Mouse (Mus musculus): Measurements from ENCODE around the gene Mesp2.
A peak's percentile ranks its signal among the peaks of the same experiment; 100 is the strongest.

Gene Mesp2

DNA sequence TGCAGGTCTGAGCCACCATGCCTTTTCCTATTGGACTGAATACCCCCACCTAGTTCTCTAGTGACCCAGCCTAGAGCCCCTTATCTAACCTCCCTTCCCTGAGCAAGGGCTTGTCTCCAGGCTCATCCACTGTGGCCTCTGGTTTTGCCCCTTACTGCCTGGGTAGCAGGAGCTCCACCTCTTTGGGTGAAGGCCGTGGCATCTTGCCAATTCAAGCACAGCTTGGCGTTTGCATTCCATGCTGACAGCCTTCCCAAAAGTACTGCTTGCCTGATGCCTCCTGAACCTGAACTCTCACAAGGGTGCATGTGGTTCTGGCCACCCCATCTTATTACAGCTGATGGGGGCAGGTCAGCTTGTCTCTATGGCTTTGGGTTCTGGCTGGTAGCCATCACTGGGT, 6.6 kb upstream of the Mesp2 start:
- DNase-seq (ENCODE audit: low read depth, low spot score), result no peak

DNA sequence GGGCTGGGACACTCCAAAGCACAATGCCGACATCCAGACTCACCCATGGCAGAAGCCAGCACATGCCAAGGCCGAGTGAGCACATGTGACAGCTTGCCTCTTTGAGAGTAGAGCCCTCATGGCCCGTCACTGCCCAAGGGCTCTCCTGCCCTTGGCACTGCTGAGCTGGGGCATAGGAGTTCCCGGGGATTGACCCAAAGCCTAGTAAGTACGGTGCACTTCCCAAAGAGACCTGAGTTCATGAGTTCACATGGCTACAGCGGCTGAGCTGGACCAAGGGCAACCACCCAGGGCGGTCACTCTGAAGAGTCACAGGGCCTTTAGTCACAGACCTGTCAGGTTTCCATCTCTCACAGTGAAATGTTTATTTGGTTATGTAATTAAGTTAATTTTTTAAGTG, 2.0 kb upstream of the Mesp2 start:
- no peak for DNase-seq (ENCODE audit: low read depth, low spot score)

GRCm38 (mm10) chr7:79813409-79813808, 2.9 kb downstream of the Mesp2 start:
- DNase-seq (ENCODE audit: low read depth, low spot score), result no peak

- peak; percentile 83 for DNase-seq (ENCODE audit: low read depth, low spot score)
Observed at GRCm38 (mm10) chr7:79818321-79818720, 7.8 kb downstream of the Mesp2 start.

DNA sequence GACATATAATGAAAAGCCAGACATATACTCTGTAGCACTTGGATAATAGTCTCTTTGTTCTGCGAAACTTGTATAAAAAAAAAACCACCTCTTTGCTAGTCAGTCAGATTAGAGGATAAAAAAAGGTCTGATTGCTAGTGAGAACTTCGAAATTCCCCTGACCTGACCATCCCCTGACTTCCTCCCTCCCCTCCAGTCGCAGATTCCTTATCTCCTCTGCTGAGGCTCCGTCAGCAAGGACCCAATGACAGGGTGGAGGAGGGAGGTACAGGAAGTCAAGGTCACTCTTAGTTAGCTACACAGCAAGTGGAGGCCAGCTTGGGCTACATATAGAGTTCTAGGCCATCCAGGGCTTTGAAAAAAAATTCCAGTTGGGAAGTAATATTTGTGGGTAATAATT, 9.0 kb downstream of the Mesp2 start:
- peak; percentile 23 for DNase-seq (ENCODE audit: low read depth, low spot score)

- DNase-seq (ENCODE audit: low read depth, low spot score), result peak; percentile 77
Observed at GRCm38 (mm10) chr7:79819996-79820395, 9.5 kb downstream of the Mesp2 start.

DNA sequence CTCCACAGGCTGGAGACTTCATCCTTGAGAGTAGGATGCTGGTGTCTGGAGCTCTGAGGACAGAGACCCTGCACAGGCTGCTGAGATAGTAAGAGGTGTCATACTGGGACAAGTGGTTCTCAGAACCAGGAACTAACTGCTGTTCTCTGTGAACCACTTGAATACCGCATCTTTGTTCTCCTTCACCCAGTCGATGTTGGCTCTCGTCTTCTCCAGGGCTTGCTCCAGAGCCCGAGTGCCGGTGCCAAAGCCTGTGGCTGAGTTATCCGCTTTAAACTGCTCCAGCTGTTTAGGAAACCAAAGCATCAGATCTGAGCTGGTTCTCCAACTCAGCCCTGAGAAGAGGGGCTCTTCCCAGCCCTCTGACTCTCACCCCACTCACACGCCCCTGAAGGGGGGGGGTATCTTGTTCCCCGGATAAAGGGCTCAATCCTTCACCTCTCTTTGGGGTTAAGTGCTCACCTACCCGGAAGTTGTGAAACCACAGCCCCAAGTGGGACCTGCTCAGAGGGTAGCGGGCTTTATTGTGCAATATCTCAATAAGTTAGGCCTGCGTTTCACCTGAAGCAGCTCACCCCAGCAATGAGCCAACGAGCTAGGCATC, 11.7 kb downstream of the Mesp2 start:
- DNase-seq (ENCODE audit: low read depth, low spot score), result no peak

- no peak for DNase-seq (ENCODE audit: low read depth, low spot score)
Observed at GRCm38 (mm10) chr7:79828341-79828740, 17.8 kb downstream of the Mesp2 start.

DNA sequence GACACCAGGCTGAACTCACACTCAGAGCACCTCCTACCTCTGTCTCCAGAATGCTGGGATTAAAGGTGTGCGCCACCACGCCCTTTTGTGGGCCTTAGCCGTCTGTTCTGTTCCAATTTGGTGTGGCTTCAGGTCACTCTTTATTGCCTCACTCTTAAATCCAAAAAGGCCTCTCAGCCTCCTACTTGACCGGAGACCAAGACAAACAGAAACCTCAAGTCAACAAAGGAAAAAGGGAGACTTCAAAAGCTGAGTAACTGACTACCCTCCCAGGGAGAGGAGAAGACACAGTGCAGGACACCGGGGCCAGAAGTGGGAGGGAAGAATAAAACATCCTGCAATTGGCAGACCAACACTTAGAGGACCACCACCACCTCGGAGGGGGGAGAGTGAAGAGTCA, 20.6 kb downstream of the Mesp2 start:
- no peak for DNase-seq (ENCODE audit: low read depth, low spot score)

- DNase-seq (ENCODE audit: low read depth, low spot score), result no peak
Observed at GRCm38 (mm10) chr7:79831585-79831984, 21.1 kb downstream of the Mesp2 start.

- DNase-seq (ENCODE audit: low read depth, low spot score), result no peak
Observed at GRCm38 (mm10) chr7:79832980-79833379, 22.5 kb downstream of the Mesp2 start.

GRCm38 (mm10) chr7:79835196-79835595, 24.7 kb downstream of the Mesp2 start:
- no peak for DNase-seq (ENCODE audit: low read depth, low spot score)

DNA sequence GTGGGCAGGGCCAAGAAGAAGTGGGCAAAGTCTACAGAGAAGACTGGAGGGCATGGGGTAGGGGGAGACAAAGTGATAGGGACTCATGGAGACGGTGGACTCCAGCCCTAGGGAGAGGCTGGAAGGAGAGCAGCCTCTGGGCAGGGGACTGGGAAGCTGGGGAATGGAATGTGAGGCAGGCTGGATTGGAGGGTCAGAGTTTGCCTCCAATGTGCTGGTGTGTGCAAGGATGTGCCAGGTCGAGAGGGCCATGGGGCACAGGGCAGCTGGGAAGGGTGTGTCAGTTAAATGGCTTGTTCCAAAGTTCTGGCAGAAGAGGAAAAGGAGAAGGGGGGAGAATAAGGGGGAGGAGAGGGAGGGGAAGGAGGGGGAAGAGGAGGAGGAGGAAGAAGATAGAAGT, 26.7 kb downstream of the Mesp2 start:
- DNase-seq (ENCODE audit: low read depth, low spot score), result no peak

DNA sequence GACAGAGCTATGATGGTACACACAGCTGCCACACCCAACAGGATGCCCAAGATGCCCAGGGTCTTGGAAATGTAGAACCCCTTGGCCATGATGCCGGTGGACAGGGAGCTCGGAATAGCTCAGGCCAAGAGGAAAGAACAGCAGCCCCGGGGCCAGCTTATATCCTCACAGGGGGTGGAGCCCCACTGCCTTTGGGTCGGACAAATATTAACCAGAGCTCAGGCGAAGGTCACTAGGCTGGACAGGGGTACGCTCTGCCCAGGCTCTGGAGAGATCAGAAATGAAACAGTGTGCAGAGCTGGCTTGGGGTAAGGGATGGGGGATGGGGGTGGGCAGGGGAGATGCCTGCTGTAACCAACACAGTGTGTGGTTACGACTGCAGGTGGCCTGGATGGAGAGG, 31.6 kb downstream of the Mesp2 start:
- no peak for DNase-seq (ENCODE audit: low read depth, low spot score)

GRCm38 (mm10) chr7:79844090-79844802, 33.7 kb downstream of the Mesp2 start:
- no peak for DNase-seq (ENCODE audit: low read depth, low spot score)

GRCm38 (mm10) chr7:79846342-79846741, 35.8 kb downstream of the Mesp2 start:
- DNase-seq (ENCODE audit: low read depth, low spot score), result no peak

DNA sequence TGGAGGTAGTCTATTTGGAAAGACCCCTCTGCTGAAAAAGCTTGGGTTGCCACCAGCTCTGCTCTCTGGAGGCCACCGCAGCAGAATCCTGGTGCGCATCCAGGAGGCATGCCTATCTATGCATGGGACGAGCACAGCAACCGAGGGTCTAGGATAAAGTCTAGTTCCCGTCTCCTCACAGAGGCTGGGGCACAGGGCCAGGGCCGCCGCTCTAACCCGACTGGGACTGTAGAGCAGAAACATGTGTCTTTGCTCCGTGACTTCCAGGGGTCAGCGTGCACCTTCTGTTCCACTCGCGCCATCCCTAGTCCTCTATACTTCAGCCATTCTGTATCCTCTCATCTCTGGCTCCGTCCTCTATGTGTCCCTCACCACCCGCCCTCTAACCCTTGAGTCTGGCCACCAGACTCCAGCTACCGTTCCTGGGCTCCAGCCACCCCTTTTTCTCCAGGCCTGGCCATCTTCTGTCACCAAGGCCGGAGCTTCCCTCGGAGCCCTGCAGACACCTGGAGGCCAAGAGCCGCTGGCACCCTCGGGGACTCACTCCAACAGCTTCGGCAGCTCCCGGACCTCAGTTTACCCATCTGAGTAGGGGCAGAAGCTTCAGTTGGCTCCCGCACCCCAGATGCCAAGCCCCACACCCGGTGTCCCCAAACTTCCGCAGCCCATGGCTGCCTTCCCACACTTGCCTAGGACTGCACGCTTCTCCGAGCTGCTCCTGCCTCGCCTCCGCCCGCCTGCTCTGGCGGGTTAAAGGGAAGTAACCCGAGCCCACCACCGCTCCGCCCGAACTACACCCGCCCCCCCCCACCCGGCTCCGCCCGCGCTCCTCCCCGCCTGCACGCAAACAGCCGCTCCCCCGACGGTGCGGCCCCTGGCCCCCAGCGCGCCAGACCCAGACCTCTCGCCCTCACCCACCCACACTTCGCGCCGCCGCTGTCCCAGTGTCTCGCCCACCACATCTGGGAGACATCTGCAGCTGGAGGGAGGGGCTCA, 37.2 kb downstream of the Mesp2 start:
- peak; percentile 74 for DNase-seq (ENCODE audit: low read depth, low spot score)

DNA sequence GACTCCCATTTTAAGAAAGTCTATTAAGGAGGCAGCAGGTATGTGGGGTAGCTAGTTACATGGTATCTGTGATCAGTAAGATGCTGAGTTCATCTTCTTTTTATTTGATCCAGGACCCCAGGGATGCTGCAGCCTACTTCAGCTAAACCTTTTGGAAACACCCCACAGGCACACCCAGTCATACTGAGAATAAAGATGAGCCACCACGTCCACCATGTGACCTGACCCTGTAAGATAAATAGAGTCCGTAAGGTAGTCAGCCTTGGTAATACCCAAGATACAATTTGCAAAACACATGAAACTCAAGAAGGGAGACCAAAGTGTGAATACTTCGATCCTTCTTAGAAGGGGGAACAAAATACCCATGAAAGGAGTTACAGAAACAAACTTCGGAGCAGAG, 45.8 kb downstream of the Mesp2 start:
- DNase-seq (ENCODE audit: low read depth, low spot score), result no peak

DNA sequence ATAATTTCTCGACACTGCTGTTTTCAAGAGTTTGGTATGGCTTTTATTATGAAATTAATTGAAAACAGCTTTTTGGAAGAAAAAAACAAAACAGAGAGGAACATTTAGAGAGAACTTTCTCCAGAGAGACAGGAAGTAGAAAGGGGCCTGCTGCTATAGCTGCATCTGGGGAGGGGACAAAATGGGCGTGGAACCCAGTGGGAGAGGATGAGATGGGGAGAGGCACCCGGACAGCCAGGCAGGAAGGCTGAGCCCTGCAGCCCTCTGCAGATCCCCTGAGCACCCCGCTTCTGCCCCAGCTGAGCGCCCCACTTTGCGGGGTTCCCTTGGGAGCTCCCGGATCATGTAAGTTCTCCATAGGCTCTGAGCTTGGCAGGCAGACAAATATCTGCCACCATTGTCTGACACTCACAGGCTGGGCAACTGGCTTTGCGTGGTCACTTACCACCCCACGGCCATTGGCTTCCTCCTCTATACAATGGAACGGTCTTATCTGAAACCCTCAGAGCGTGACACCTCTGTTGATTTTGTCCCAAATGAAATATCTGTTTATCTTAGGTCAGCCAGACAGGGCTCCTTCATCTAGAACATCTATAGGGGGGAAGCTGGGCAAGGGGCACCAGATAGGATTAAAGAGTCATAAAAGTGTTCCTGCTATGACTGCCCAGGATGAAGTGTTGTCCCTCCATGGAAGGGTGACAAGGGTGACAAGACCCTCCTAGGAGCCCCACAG, 47.8 kb downstream of the Mesp2 start:
- DNase-seq (ENCODE audit: low read depth, low spot score), result no peak

- no peak for DNase-seq (ENCODE audit: low read depth, low spot score)
Observed at GRCm38 (mm10) chr7:79858956-79859630, 48.6 kb downstream of the Mesp2 start.

- no peak for DNase-seq (ENCODE audit: low read depth, low spot score)
Observed at GRCm38 (mm10) chr7:79860811-79861210, 50.3 kb downstream of the Mesp2 start, which contains the start of gene Anpep. TSS of gene Anpep (minus strand) at chr7:79861059.

All from R1 (cell line).